Mouse (Mus musculus) liver, embryonic 16.5 days (tissue): ENCODE data around the gene Efcab12. TPM values are rescaled to one million over a fixed set of nuclear protein-coding genes. Genes with fewer than 3 reads are reported as not detected.

ENCODE experiments used
- ATAC-seq: fragments of 200-750 bp; cut with Nextera tagmentation; 2 replicates; pipeline ENCODE4 v1.8.0; 2017; ENCODE audit warnings: low read depth, mild to moderate bottlenecking, moderate number of reproducible peaks, moderate library complexity
- H3K27ac ChIP-seq: fragments of 300-500 bp; sonication (generic); 2 replicates; pipeline ENCODE4 v1.5.1; 2014; ENCODE audit warnings: mild to moderate bottlenecking, low read length
- H3K27me3 ChIP-seq: fragments of 300-500 bp; sonication (generic); 2 replicates; pipeline ENCODE4 v1.6.1; 2014; ENCODE audit warnings: low read depth, low read length, mixed read lengths; ENCODE audit not compliant: control insufficient read depth, insufficient read depth
- H3K36me3 ChIP-seq: fragments of 300-500 bp; sonication (generic); 2 replicates; pipeline ENCODE4 v1.6.1; 2014; ENCODE audit warnings: mild to moderate bottlenecking; ENCODE audit not compliant: control insufficient read depth, insufficient read depth
- H3K4me1 ChIP-seq: fragments of 300-500 bp; sonication (generic); 2 replicates; pipeline ENCODE4 v1.6.1; 2014; ENCODE audit warnings: low read depth, low read length, mixed read lengths; ENCODE audit not compliant: control insufficient read depth
- H3K4me2 ChIP-seq: fragments of 300-500 bp; sonication (generic); 2 replicates; pipeline ENCODE4 v1.6.1; 2014; ENCODE audit warnings: low read depth, low read length, mixed read lengths
- H3K4me3 ChIP-seq: fragments of 300-500 bp; sonication (generic); 2 replicates; pipeline ENCODE4 v1.5.1; 2014; ENCODE audit warnings: low read depth, mild to moderate bottlenecking, low read length
- H3K9ac ChIP-seq: fragments of 300-500 bp; sonication (generic); 2 replicates; pipeline ENCODE4 v1.6.1; 2014; ENCODE audit warnings: low read depth, low read length
- H3K9me3 ChIP-seq: fragments of 300-500 bp; sonication (generic); replicated peaks from 2 replicates; pipeline ENCODE4 v1.6.1; 2016; ENCODE audit warnings: low read length; ENCODE audit not compliant: control insufficient read depth
- WGBS: fragments of 180-500 bp; shearing (Covaris S2); extraction: QIAGEN DNeasy Blood & Tissue Kit; methylation state at CpG from one replicate; pipeline ENCODE4 v1.1.7; 2014; ENCODE audit not compliant: insufficient replicate concordance; 5-methylcytosine and 5-hydroxymethylcytosine counted together
- polyA plus RNA-seq: library from polyadenylated mRNA; unstranded; fragments of >200 nt; fragmentation: Nextera tagmentation; extraction: Ambion mirVana; gene quantifications from 2 replicates; pipeline ENCODE4 v1.2.1, GENCODE M21; 2015

Efcab12 gene
- polyA plus RNA-seq, 1 experiment from 2014 or later = 0.08 TPM

DNA sequence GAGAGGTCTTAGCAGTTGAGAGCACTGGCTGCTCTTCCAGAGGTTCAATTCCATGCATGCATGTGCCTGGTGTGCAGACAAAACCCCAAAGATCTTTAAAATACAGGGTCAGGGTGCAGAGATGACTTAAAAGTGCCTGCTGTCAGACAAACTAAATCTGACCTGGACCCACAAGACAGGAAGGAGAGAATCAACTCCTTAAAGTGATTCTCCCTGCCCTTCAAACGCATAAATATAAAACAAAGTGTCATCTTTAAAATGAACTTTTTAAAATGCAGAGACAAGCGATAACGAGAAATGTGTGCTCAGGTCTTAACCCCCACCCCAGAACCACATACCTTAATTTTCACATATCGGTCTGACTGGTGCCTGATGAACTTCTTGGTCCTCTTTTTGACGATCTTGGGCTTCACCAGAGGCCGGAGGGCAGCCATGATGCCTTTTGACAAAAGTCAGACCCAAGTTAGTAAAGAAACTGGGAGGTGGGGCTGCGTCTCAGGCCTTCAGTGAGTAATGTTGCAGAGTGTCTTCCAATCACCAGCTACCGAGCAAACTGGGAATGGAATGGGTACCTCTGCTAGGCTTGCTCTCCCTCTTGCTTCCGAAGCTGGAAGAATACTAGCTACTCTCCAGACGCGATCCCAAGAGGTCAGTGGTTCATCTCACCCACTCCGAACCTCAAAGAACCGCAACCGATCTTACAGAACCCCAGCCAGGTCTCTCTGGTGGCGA, 30.6 kb downstream of the Efcab12 start:
- H3K4me3 ChIP-seq = peak overlapping the region; percentile 94
- peak overlapping the region; percentile 79 for H3K27ac ChIP-seq
- no peak for ATAC-seq
- no peaks in the 10 kb centered on the region for H3K9me3 ChIP-seq
- 1% methylated on average over 15 of the region's 15 CpGs for WGBS
- peak overlapping the region; percentile 95 for H3K9ac ChIP-seq
- no peaks in the 10 kb centered on the region for H3K27me3 ChIP-seq
- H3K4me1 ChIP-seq = peaks cover 24% of the 10 kb centered on the region
- H3K4me2 ChIP-seq = peak overlapping the region; percentile 82
- H3K36me3 ChIP-seq = peaks cover 29% of the 10 kb centered on the region

DNA sequence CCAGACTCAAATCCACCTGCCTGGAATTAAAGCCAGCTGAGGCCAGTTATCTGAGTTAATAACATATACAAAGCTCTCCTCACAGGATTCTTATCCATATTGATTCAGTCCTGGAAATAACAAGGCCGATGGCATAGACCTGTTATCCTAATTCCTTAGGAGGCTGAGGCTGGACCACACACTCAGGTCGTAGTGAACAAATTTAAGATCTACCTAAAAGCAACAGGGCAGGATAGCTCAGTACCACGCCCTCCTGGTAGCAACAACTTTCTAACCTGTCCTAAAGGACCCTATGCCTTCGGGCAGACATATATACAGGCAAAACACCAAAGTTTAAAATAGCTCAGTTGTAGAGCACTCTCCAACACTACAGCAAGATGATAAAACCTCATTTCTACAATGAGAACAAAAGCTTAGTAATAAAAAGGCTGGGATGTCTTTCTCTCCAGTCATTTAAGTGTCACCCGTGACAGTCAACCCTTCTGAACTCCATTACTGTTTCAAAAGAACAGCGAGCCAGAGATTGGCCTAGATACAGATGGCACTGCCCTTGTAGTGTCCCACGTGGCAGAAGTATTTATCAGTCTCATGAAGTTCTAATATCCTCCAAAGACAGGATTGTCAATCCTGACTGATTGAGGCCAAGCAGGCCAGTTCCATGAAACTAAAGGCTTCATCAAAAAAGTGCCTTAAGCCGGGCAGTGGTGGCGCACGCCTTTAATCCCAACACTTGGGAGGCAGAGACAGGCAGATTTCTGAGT, 33.6 kb downstream of the Efcab12 start:
- Histone ChIP-seq H3K9me3 (no peaks in the 10 kb centered on the region), H3K4me2 (no peak overlapping the region), H3K27me3 (no peaks in the 10 kb centered on the region), H3K9ac (no peak overlapping the region), H3K4me1 (peaks cover 24% of the 10 kb centered on the region), H3K4me3 (no peak overlapping the region), H3K36me3 (peaks cover 34% of the 10 kb centered on the region), H3K27ac (no peak overlapping the region)
- 59% methylated on average over 10 of the region's 10 CpGs for WGBS
- ATAC-seq = no peak

DNA sequence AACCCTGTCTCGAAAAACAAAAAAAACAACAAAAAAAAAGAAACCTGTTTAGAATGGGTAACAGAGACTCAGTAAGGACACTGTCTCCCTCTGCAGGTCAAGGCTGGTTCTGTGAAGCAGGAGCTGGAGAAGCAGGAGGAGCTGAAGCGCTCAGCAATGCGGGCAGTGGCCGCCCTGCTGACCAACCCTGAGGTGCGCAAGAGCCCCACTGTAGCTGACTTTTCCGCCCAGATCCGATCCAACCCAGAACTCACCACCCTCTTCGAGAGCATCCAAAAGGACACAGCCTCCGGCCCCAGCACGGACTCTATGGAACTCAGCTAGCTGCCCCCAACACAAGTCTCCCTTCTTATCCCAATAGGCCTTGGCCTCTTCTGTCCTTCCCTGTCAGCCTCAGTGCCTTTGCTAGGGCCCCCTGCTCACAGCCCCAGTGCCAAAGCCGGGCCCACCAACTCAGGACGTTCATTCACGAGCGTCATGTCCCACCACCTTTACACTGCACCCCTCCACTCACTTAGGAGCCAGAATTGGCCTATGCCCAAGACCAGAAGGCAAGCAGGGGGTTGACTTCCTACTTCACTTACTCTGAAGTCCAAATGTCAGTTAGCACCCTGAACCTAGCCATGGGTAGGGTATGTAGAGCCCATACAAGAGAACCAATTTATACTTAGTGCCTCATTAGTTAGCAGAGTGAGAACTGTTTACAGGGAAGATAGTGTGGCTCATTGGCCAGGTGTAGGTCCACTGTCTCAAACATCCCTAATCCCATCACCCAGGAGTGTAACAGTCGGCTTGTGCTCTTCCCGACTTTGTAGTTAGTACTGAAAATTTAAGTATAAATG, 34.5 kb downstream of the Efcab12 start:
- WGBS = 43% methylated on average over 16 of the region's 16 CpGs
- no peak overlapping the region for H3K4me2 ChIP-seq
- no peak overlapping the region for H3K9ac ChIP-seq
- H3K4me1 ChIP-seq = peaks cover 21% of the 10 kb centered on the region
- H3K36me3 ChIP-seq = peaks cover 34% of the 10 kb centered on the region
- no peak for ATAC-seq
- H3K27me3 ChIP-seq = no peaks in the 10 kb centered on the region
- H3K4me3 ChIP-seq = no peak overlapping the region
- H3K27ac ChIP-seq = no peak overlapping the region
- H3K9me3 ChIP-seq = no peaks in the 10 kb centered on the region

DNA sequence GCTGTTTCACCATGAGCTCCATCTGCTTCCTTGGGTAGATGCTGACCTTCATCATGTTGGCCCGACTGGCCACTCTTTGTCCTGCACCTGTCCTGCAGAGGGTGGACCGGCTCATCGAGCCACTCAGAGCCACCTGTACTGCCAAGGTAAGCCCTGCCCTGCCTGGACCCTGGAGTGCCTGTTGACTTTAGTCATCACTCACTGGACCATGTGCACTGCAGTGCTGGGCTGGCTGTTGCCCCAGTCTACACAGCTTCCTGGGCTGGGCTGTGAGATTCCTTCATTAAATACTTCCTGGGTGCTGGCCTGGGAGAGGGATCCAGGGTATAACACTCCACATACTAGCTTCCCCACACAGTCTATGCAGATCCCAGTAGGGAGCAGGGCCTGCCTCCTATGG, 36.4 kb downstream of the Efcab12 start:
- no peak overlapping the region for H3K4me3 ChIP-seq
- 74% methylated on average over 3 of the region's 3 CpGs for WGBS
- no peak for ATAC-seq

DNA sequence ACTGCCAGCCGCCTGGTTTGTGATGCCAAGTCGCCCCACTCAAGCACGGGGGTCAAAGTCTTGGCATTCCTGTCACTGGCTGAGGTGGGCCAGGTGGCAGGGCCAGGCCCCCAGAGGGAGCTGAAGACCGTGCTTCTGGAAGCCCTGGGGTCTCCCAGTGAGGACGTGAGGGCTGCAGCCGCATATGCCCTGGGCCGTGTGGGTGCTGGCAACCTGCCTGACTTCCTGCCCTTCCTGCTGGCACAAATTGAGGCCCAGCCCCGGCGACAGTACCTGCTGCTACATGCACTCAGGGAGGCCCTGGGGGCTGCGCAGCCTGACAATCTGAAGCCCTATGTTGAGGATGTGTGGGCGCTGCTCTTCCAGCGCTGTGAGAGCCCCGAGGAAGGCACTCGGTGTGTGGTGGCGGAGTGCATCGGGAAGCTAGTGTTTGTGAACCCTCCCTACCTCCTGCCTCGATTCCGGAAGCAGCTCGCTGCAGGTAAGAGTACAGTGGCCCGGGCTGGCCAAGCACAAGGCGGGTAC, 45.5 kb downstream of the Efcab12 start:
- Histone ChIP-seq H3K9me3 (no peaks in the 10 kb centered on the region), H3K27me3 (no peaks in the 10 kb centered on the region), H3K4me1 (no peaks in the 10 kb centered on the region), H3K4me3 (no peak overlapping the region), H3K9ac (no peak overlapping the region), H3K36me3 (no peaks in the 10 kb centered on the region; the same call in none of the 2 replicates), H3K27ac (no peak overlapping the region), H3K4me2 (no peak overlapping the region)
- ATAC-seq = no peak
- WGBS = 87% methylated on average over 21 of the region's 21 CpGs

More for the DNA sequence above, 36.4 kb downstream of the Efcab12 start:
- Histone ChIP-seq H3K27ac (no peak overlapping the region), H3K4me1 (peaks cover 12% of the 10 kb centered on the region), H3K27me3 (no peaks in the 10 kb centered on the region), H3K9ac (no peak overlapping the region), H3K36me3 (peaks cover 28% of the 10 kb centered on the region), H3K9me3 (no peaks in the 10 kb centered on the region), H3K4me2 (no peak overlapping the region)

DNA sequence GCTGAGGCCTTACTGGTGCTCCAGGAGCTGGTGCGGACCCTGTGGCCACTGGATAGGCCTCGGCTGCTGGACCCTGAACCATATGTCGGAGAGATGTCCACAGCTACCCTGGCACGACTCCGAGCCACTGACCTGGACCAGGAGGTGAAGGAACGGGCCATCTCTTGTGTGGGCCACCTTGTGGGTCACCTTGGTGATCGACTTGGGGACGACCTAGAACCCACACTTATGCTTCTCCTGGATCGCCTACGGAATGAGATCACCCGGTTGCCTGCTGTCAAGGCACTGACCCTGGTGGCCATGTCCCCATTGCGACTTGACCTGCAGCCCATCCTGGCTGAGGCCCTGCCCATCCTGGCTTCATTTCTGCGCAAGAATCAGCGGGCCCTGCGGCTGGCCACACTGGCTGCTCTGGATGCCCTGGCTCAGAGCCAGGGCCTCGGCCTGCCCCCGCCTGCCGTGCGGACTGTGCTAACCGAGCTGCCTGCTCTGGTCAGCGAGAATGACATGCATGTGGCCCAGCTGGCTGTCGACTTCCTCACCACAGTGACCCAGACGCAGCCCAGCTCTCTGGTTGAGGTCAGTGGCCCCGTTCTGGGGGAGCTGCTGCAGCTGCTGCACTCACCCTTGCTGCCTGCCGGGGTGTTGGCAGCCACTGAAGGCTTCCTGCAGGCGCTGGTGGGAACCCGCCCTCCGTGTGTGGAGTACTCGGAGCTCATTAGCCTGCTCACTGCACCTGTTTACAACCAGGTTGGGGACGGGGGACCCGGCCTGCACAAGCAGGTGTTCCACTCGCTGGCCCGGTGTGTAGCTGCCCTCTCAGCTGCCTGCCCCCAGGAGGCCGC, 46.1 kb downstream of the Efcab12 start:
- Histone ChIP-seq H3K4me2 (no peak overlapping the region), H3K36me3 (no peaks in the 10 kb centered on the region; the same call in none of the 2 replicates), H3K4me1 (no peaks in the 10 kb centered on the region), H3K27me3 (no peaks in the 10 kb centered on the region), H3K4me3 (no peak overlapping the region), H3K9ac (no peak overlapping the region), H3K9me3 (no peaks in the 10 kb centered on the region), H3K27ac (no peak overlapping the region)
- 78% methylated on average over 34 of the region's 34 CpGs for WGBS
- ATAC-seq = peak; percentile 30

DNA sequence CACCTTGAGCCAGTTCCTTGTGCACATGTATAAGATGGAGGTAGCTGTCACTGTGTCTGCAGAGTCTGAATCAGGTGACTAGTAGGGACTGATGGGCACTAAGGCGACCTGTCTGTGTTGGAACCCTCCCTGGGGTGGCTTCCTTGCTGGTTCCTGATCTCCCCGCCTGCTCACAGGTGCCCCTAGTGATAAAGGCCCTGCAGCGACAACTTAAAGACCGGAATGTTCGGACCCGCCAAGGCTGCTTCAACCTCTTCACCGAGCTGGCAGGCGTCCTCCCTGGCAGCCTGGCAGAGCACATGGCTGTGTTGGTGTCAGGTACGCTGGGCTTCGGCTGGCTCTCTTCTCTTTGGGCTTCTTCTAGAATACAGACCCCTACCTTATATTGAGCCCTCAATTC, 47.2 kb downstream of the Efcab12 start:
- H3K27ac ChIP-seq = no peak overlapping the region
- H3K27me3 ChIP-seq = no peaks in the 10 kb centered on the region
- no peak overlapping the region for H3K4me2 ChIP-seq
- no peak overlapping the region for H3K9ac ChIP-seq
- no peaks in the 10 kb centered on the region; the same call in none of the 2 replicates for H3K36me3 ChIP-seq
- WGBS = 77% methylated on average over 10 of the region's 10 CpGs
- no peak overlapping the region for H3K4me3 ChIP-seq
- H3K9me3 ChIP-seq = no peaks in the 10 kb centered on the region
- no peaks in the 10 kb centered on the region for H3K4me1 ChIP-seq
- no peak for ATAC-seq

DNA sequence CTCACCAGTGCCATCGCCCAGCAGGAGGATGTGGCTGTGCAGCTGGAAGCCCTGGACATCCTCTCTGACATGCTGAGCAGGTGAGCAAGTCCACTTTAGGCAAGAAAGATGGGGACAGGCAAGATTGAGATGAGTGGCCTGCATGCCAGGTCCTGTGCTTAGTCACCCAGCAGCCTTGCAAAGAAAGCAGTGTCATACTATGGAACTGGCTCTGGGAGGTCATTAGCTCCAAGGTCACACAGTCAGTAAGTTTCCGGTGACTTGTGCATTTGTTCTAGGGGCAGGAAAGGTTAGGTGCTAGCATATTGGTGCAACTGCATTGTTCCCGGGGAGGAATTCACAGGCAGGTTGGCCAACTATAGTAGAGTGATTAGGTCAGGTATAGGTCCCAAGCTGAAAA, 55.4 kb downstream of the Efcab12 start:
- Histone ChIP-seq H3K36me3 (no peaks in the 10 kb centered on the region), H3K9ac (no peak overlapping the region), H3K9me3 (no peaks in the 10 kb centered on the region), H3K4me3 (no peak overlapping the region), H3K27ac (no peak overlapping the region), H3K27me3 (no peaks in the 10 kb centered on the region), H3K4me2 (no peak overlapping the region), H3K4me1 (no peaks in the 10 kb centered on the region)
- 68% methylated on average over 3 of the region's 3 CpGs for WGBS
- ATAC-seq = no peak
